Mouse (Mus musculus) B cell, adult 67 days (primary cell): ENCODE results near the gene Spout1. TPM values are rescaled to one million over a fixed set of nuclear protein-coding genes. Genes with fewer than 3 reads are reported as not detected.

Experiments
- total RNA-seq, 2 experiments: library from RNA; stranded (reverse); gene quantifications; 4 replicates each; pipeline ENCODE4 v1.2.4; 2023

Gene Spout1
- total RNA-seq, result 10 to 100 TPM; 21.5 to 27.4 TPM

DNA sequence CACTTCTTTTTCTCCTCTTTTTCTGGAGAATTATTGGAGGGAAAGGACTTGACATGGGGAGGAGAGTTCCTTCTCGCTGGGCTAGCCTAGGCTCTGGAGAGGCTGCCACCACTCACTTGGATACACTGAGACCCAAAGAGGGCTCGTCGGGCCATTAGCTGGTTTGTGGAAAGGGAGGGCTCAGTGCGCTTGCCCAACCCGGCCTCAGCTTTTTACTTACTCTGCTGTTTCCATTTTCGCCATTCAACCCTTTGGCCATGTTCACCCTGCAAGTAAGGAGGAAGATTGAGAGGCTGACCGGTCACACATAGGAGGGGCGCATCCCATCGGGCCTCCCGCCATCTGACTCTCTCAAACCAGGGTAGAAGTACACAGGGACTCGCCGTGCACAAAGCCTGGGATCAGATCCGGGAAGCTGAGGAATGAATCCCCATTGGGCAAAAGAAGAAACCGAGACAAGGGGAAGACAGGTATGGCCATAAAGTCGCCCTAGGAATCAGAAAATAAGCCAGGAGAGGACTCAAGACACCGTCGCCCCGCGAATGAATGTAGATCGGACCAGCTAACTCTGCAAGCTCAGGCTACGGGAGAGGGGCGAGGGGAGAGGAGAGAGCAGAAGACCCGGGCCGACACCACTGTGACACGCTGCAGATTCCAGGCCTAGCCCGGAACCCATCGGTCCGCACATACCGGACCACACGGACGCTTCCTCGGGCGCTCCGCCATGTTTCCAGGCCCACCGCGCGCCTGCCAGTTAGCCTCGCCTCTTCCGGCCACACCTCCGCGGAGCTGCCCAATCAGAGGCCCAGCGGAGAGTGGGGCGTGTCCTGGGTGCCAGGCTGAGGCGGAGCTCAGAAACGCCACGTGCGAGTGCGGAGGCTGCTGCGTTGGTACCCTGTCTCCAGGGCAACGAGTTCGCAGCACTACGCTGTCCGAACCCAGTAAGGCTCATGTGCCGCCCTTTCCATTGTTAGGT, at the start of gene Spout1:
TSS of gene Spout1 (minus strand) at position 760 of the 976 bp plus-strand sequence.

DNA sequence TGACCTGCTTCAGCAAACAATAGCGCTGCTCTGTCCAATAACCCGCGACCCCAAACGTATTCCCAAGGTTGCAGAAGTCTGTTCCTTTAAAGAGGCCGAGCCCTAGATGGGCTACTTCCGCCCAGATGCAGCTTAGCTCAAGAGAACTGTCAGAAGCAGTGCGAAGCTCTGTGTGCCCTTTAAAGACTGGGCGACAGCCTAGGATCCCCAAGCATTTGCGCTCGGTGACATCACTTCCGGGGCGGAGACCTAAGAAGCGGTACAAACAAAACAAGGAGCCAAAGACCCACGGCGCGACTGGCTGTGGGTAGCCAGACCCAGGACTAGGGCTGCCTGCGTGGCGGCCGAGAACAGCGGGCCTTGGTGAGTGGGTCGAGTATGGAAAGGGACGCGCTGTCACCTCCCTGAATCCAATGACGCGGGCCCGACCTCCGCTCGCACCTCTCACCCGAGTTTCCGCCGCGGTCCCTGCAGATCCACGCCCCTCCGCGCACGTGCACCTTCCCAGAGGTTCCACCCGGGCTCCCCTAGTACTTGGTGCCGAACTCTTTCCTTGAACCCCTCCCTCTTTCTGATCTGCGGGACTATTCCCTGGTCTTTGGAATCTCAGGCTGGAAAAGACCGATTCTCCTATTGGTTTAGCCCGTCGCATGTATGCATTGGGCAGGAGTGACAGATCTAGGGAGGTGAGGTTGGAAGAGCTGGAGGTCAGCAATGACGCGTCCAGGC, 27.5 kb upstream of the Spout1 start, which contains the start of gene Kyat1:
TSS of gene Kyat1 (minus strand) at position 219 of the 729 bp plus-strand sequence.

DNA sequence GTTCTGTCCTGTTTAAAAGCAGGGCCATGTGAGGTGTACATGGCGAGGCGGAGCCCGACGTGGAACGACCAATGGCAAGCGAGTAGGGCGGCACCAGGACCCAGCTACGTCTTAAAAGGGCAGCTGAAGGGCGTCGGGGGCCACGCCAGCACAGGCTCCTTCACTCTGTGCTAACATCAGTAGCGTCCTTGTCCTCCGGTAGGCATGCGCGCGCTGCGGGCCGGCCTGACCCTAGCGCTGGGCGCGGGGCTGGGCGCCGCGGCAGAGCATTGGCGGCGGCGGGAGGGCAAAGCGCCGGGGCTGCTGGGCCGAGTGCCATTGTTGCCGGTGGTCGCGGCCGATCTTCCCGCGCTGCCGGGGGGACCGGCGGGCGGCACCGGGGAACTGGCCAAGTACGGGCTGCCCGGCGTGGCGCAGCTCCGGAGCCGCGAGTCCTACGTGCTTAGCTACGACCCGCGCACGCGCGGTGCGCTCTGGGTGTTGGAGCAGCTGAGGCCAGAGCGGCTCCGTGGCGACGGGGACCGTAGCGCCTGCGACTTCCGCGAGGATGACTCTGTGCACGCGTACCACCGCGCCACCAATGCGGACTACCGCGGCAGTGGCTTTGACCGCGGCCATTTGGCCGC, 6.8 kb downstream of the Spout1 start, which contains the start of gene Endog:
TSS of gene Endog (plus strand) at position 123 of the 626 bp plus-strand sequence.

DNA sequence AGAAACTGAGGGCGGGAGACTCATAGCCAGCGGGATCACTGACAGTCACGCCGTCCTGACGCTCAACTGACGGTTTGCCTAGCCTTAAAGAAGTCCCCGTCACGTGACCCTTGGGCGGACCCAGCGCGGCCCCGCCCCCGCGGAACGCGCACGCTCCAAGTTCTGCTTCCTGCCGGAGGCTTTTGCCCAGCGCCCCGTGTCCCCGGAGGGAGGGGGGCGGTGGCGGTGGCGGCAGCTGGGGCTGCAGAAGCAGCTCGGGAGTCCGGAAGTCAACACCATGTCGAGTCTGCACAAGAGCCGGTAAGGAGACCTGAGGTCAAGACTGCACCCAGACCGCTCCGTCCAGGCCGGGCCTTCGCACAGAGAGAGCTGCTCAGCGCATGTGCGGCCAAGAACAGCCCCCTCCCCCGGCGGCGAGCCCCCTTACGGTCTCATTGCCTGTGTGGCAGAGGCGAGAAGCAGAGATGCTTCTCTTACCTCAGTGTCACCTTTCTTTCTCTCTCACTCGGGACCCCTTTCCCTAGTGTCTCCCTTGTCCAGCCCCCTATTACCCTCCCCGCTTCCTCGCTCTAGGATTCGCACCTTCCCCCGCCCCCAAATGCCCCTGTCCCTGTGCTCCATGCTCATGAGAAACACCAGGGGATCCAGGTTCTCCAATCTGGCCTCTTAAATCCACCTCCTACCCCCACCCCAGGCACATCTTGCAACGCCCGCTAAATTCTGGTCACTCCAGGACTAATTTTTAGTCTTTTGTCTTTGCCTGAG, 44.5 kb downstream of the Spout1 start, which contains the start of gene Tbc1d13:
TSS of gene Tbc1d13 (plus strand) at position 134 of the 765 bp plus-strand sequence.

DNA sequence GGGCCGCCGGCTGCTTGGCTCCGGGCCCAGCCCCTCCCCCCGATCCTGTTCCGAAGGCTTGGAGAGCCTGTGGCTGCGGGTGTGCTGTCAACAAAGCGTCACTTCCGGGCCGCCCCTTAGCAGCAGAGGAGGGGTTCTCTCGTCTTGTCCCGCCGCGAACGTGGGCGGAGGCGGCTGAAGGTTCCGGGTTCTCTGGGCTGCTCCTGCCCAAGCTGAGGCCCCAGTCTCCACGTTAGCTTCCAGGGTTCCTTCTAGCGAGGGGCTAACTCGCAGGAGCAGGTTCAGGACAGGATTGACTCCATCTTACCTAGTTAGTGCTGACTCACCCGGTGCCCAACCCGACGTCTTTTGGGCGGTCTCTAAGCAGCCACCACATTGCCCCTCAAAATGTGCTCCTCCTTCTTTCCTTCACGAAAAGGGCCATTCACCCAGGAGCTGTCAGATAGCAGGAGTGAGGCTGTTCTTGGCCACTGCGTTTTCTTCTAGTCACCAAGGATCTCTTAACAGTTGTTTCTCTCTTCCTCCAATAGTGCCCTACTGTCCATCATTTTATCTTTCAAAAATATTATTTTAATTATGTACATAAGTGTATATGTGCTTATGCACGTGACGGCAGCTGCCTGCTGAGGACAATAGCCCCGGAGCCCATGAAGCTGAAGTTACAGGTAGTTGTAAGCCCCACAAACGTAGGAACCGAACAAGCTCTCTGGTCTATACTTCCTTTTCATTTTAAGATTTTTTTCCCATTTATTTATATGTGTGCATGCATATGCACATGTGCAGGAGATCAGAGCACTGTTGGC, 53.6 kb downstream of the Spout1 start, which contains the start of gene Zer1:
TSS of gene Zer1 (minus strand) at position 114 of the 803 bp plus-strand sequence.

Other genes with a start within 250 kb of the Spout1 start
- gene Gle1, start 243.0 kb downstream of the Spout1 start, total RNA-seq, result 10 to 100 TPM; 76.1 to 100.0 TPM
- 100 to 1,000 TPM; 287 to 297 TPM for gene Sptan1, start 212.9 kb downstream of the Spout1 start, total RNA-seq
- 1 to 10 TPM; 1.8 to 2.1 TPM for gene Wdr34, start 129.6 kb downstream of the Spout1 start, total RNA-seq
- 100 to 1,000 TPM; 239 to 303 TPM for gene Set, start 121.1 kb downstream of the Spout1 start, total RNA-seq
- gene Pkn3, start 100.8 kb downstream of the Spout1 start, total RNA-seq, result 1 to 10 TPM; 2.1 to 2.5 TPM
- gene Zdhhc12, start 84.8 kb downstream of the Spout1 start, total RNA-seq, result 10 to 100 TPM; 15.1 to 25.0 TPM
- gene Zer1, start 53.9 kb downstream of the Spout1 start, total RNA-seq, result 10 to 100 TPM; 82.2 to 94.7 TPM
- 10 to 100 TPM; 45.6 to 49.2 TPM for gene Tbc1d13, start 44.7 kb downstream of the Spout1 start, total RNA-seq
- 10 to 100 TPM; 11.5 to 13.6 TPM for gene Endog, start 7.0 kb downstream of the Spout1 start, total RNA-seq
- 10 to 100 TPM in 1 of 2 experiments, 1 to 10 TPM in 1; 7.1 to 11.8 TPM for gene Kyat1, start 27.4 kb upstream of the Spout1 start, total RNA-seq
- gene Lrrc8a, start 59.3 kb upstream of the Spout1 start, total RNA-seq, result 10 to 100 TPM; 25.8 to 35.3 TPM
- gene Gm28035, start 62.1 kb upstream of the Spout1 start, total RNA-seq, result 1 to 10 TPM; 1.4 to 5.0 TPM
- 10 to 100 TPM in 1 of 2 experiments, 1 to 10 TPM in 1; 6.2 to 11.7 TPM for gene Phyhd1, start 87.7 kb upstream of the Spout1 start, total RNA-seq
- gene Gm28038, start 102.6 kb upstream of the Spout1 start, total RNA-seq, result 1 to 10 TPM in 1 of 2 experiments, not detected in 1; 4.2 TPM
- gene Dolk, start 107.9 kb upstream of the Spout1 start, total RNA-seq, result 10 to 100 TPM in 1 of 2 experiments, 1 to 10 TPM in 1; 9.8 to 12.1 TPM
- 10 to 100 TPM; 51.1 to 56.2 TPM for gene Nup188, start 107.9 kb upstream of the Spout1 start, total RNA-seq
- gene Sh3glb2, start 180.9 kb upstream of the Spout1 start, total RNA-seq, result 10 to 100 TPM; 76.2 to 84.8 TPM
- 10 to 100 TPM; 21.1 to 26.1 TPM for gene Miga2, start 185.8 kb upstream of the Spout1 start, total RNA-seq
- gene Dolpp1, start 213.8 kb upstream of the Spout1 start, total RNA-seq, result 10 to 100 TPM; 27.5 to 27.7 TPM
- 10 to 100 TPM; 17.0 to 25.0 TPM for gene Crat, start 237.4 kb upstream of the Spout1 start, total RNA-seq
- 100 to 1,000 TPM; 146 to 150 TPM for gene Ptpa, start 237.6 kb upstream of the Spout1 start, total RNA-seq